Mouse (Mus musculus) forebrain, embryonic 10.5 days (tissue): Measurements from ENCODE around the gene Zc3hc1. TPM values are rescaled to one million over a fixed set of nuclear protein-coding genes. Genes with fewer than 3 reads are reported as not detected.

Experiments
- DNase-seq: peaks from one replicate; pipeline ENCODE4 v3.0.0-alpha.2; 2017; ENCODE audit warnings: low spot score; ENCODE audit errors: extremely low spot score
- H3K27ac ChIP-seq: fragments of 300-500 bp; sonication (generic); 2 replicates; pipeline ENCODE4 v1.5.1; 2016; ENCODE audit warnings: mild to moderate bottlenecking
- H3K27me3 ChIP-seq: fragments of 300-500 bp; sonication (generic); 2 replicates; pipeline ENCODE4 v1.6.1; 2016; ENCODE audit warnings: mild to moderate bottlenecking; ENCODE audit not compliant: poor library complexity, severe bottlenecking
- H3K36me3 ChIP-seq: fragments of 300-500 bp; sonication (generic); replicated peaks from 2 replicates; pipeline ENCODE4 v1.6.1; 2016; ENCODE audit warnings: mild to moderate bottlenecking, moderate library complexity
- H3K4me1 ChIP-seq: fragments of 300-500 bp; sonication (generic); 2 replicates; pipeline ENCODE4 v1.6.1; 2016
- H3K4me3 ChIP-seq: fragments of 300-500 bp; sonication (generic); 2 replicates; pipeline ENCODE4 v1.5.1; 2016; ENCODE audit warnings: mild to moderate bottlenecking, moderate library complexity
- H3K9me3 ChIP-seq: fragments of 300-500 bp; sonication (generic); 2 replicates; pipeline ENCODE4 v1.6.1; 2016; ENCODE audit warnings: mild to moderate bottlenecking, moderate library complexity
- WGBS: fragments of 180-500 bp; shearing (Covaris S2); methylation state at CpG from one replicate; pipeline ENCODE4 v1.1.7; 2016; 5-methylcytosine and 5-hydroxymethylcytosine counted together
- polyA plus RNA-seq: library from polyadenylated mRNA; unstranded; fragments of >200 nt; fragmentation: Nextera tagmentation; extraction: Ambion mirVana; gene quantifications from 2 replicates; pipeline ENCODE4 v1.2.1, GENCODE M21; 2016

The Zc3hc1 gene
- polyA plus RNA-seq, 1 experiment from 2014 or later, result 86.1 TPM

- Histone ChIP-seq H3K27me3 (no peaks in the 10 kb centered on the region), H3K4me3 (no peak overlapping the region), H3K36me3 (peaks cover 27% of the 10 kb centered on the region), H3K27ac (no peak overlapping the region), H3K4me1 (no peaks in the 10 kb centered on the region), H3K9me3 (no peaks in the 10 kb centered on the region)
- DNase-seq, result no peak
- WGBS, result 80% methylated on average over 12 of the region's 12 CpGs
Observed at GRCm38 (mm10) chr6:30359762-30360509, 30.9 kb downstream of the Zc3hc1 start.

GRCm38 (mm10) chr6:30357561-30358177 lies 33.2 kb downstream of the Zc3hc1 start:
- Histone ChIP-seq H3K9me3 (no peaks in the 10 kb centered on the region), H3K4me3 (no peak overlapping the region), H3K36me3 (peaks cover 6% of the 10 kb centered on the region; the same call in 1 of the 2 replicates), H3K4me1 (peaks cover 10% of the 10 kb centered on the region; the same call in 1 of the 2 replicates), H3K27ac (no peak overlapping the region), H3K27me3 (no peaks in the 10 kb centered on the region)
- WGBS, result 26% methylated on average over 9 of the region's 9 CpGs
- DNase-seq, result peak; percentile 81

- Histone ChIP-seq H3K27me3 (no peaks in the 10 kb centered on the region), H3K36me3 (0 out of 2 replicates have a peak, but pooled peaks cover 2% of the 10 kb centered on the region), H3K27ac (no peak overlapping the region), H3K9me3 (no peaks in the 10 kb centered on the region), H3K4me1 (peaks cover 12% of the 10 kb centered on the region; the same call in 1 of the 2 replicates), H3K4me3 (no peak overlapping the region)
- no peak for DNase-seq
- 89% methylated on average over 12 of the region's 12 CpGs for WGBS
Observed at GRCm38 (mm10) chr6:30356680-30357079, 34.1 kb downstream of the Zc3hc1 start.

- Histone ChIP-seq H3K4me3 (no peak overlapping the region), H3K27ac (no peak overlapping the region), H3K4me1 (peaks cover 12% of the 10 kb centered on the region; the same call in 1 of the 2 replicates), H3K36me3 (no peaks in the 10 kb centered on the region), H3K9me3 (no peaks in the 10 kb centered on the region), H3K27me3 (no peaks in the 10 kb centered on the region)
- WGBS, result 88% methylated on average over 5 of the region's 5 CpGs
- DNase-seq, result no peak
Observed at GRCm38 (mm10) chr6:30356161-30356560, 34.7 kb downstream of the Zc3hc1 start.

- Histone ChIP-seq H3K36me3 (no peaks in the 10 kb centered on the region), H3K4me3 (no peak overlapping the region), H3K4me1 (peaks cover 12% of the 10 kb centered on the region; the same call in 1 of the 2 replicates), H3K27me3 (no peaks in the 10 kb centered on the region), H3K27ac (no peak overlapping the region), H3K9me3 (no peaks in the 10 kb centered on the region)
- 90% methylated on average over 8 of the region's 8 CpGs for WGBS
- no peak for DNase-seq
Observed at GRCm38 (mm10) chr6:30355701-30356100, 35.1 kb downstream of the Zc3hc1 start.

- Histone ChIP-seq H3K9me3 (no peaks in the 10 kb centered on the region), H3K4me3 (no peak overlapping the region), H3K27ac (no peak overlapping the region), H3K27me3 (no peaks in the 10 kb centered on the region), H3K4me1 (peaks cover 12% of the 10 kb centered on the region; the same call in 1 of the 2 replicates), H3K36me3 (no peaks in the 10 kb centered on the region)
- DNase-seq, result no peak
- WGBS, result 71% methylated on average over 5 of the region's 5 CpGs
Observed at GRCm38 (mm10) chr6:30354760-30355159, 36.1 kb downstream of the Zc3hc1 start.

- no peak for DNase-seq
- WGBS, result 78% methylated on average over 8 of the region's 8 CpGs
- H3K9me3 ChIP-seq, result no peaks in the 10 kb centered on the region
- peaks cover 12% of the 10 kb centered on the region; the same call in 1 of the 2 replicates for H3K4me1 ChIP-seq
- H3K36me3 ChIP-seq, result no peaks in the 10 kb centered on the region
- H3K4me3 ChIP-seq, result no peak overlapping the region
- H3K27ac ChIP-seq, result no peak overlapping the region
- H3K27me3 ChIP-seq, result no peaks in the 10 kb centered on the region
Observed at GRCm38 (mm10) chr6:30353661-30354060, 37.2 kb downstream of the Zc3hc1 start.

GRCm38 (mm10) chr6:30352762-30353161 lies 38.1 kb downstream of the Zc3hc1 start:
- WGBS, result 62% methylated on average over 8 of the region's 8 CpGs
- no peak for DNase-seq
- Histone ChIP-seq H3K27me3 (no peaks in the 10 kb centered on the region), H3K9me3 (no peaks in the 10 kb centered on the region), H3K36me3 (no peaks in the 10 kb centered on the region), H3K4me3 (no peak overlapping the region), H3K27ac (no peak overlapping the region), H3K4me1 (peaks cover 12% of the 10 kb centered on the region; the same call in 1 of the 2 replicates)

GRCm38 (mm10) chr6:30351290-30351689 lies 39.5 kb downstream of the Zc3hc1 start:
- H3K4me3 ChIP-seq, result no peak overlapping the region

GRCm38 (mm10) chr6:30347288-30347801 lies 43.5 kb downstream of the Zc3hc1 start:
- Histone ChIP-seq H3K36me3 (no peaks in the 10 kb centered on the region), H3K27ac (no peak overlapping the region), H3K4me1 (peaks cover 4% of the 10 kb centered on the region; the same call in 1 of the 2 replicates), H3K9me3 (no peaks in the 10 kb centered on the region), H3K27me3 (no peaks in the 10 kb centered on the region), H3K4me3 (no peak overlapping the region)
- 85% methylated on average over 4 of the region's 4 CpGs for WGBS
- no peak for DNase-seq

More at GRCm38 (mm10) chr6:30351290-30351689, 39.5 kb downstream of the Zc3hc1 start:
- WGBS, result 86% methylated on average over 9 of the region's 9 CpGs
- Histone ChIP-seq H3K9me3 (no peaks in the 10 kb centered on the region), H3K27me3 (no peaks in the 10 kb centered on the region), H3K27ac (no peak overlapping the region), H3K36me3 (no peaks in the 10 kb centered on the region), H3K4me1 (peaks cover 12% of the 10 kb centered on the region; the same call in 1 of the 2 replicates)
- no peak for DNase-seq

- Histone ChIP-seq H3K4me3 (no peak overlapping the region), H3K36me3 (no peaks in the 10 kb centered on the region), H3K27me3 (no peaks in the 10 kb centered on the region), H3K27ac (no peak overlapping the region), H3K9me3 (no peaks in the 10 kb centered on the region), H3K4me1 (peaks cover 4% of the 10 kb centered on the region; the same call in 1 of the 2 replicates)
- DNase-seq, result no peak
- 80% methylated on average over 6 of the region's 6 CpGs for WGBS
Observed at GRCm38 (mm10) chr6:30346737-30347136, 44.1 kb downstream of the Zc3hc1 start.

GRCm38 (mm10) chr6:30344032-30344431 lies 46.8 kb downstream of the Zc3hc1 start:
- Histone ChIP-seq H3K9me3 (no peaks in the 10 kb centered on the region), H3K4me1 (peaks cover 4% of the 10 kb centered on the region; the same call in 1 of the 2 replicates)
- 87% methylated on average over 6 of the region's 6 CpGs for WGBS

More at GRCm38 (mm10) chr6:30344032-30344431, 46.8 kb downstream of the Zc3hc1 start:
- H3K36me3 ChIP-seq, result no peaks in the 10 kb centered on the region
- DNase-seq, result no peak
- no peak overlapping the region for H3K4me3 ChIP-seq
- H3K27ac ChIP-seq, result no peak overlapping the region
- H3K27me3 ChIP-seq, result no peaks in the 10 kb centered on the region
